Mouse (Mus musculus) CH12.LX (cell line): ENCODE measurements around the gene Dido1.

Experiments used
- CTCF ChIP-seq, 2 experiments: IDR thresholded peaks in 1 of 2; conservative IDR thresholded peaks in 1 of 2; 2 replicates each; pipeline ENCODE4 v1.5.1; 2011 to 2012; ENCODE audit warnings: low read depth in 2 of 2, low read length in 2 of 2, improper control_type of control experiment in 1 of 2, inconsistent platforms in 1 of 2, mild to moderate bottlenecking in 1 of 2, moderate library complexity in 1 of 2
- JUN ChIP-seq: IDR thresholded peaks from 2 replicates; pipeline ENCODE4 v1.6.1; 2011; ENCODE audit warnings: low read depth, mild to moderate bottlenecking, low read length, improper control_type of control experiment, moderate library complexity; ENCODE audit not compliant: insufficient read depth
- JUND ChIP-seq: conservative IDR thresholded peaks from 2 replicates; pipeline ENCODE4 v1.6.1; 2011; ENCODE audit warnings: low read depth, low read length, improper control_type of control experiment
- KAT2A ChIP-seq: IDR thresholded peaks from 2 replicates; pipeline ENCODE4 v1.6.1; 2012; ENCODE audit warnings: low read length, improper control_type of control experiment, inconsistent platforms; ENCODE audit not compliant: insufficient replicate concordance
- MAX ChIP-seq: IDR thresholded peaks from 2 replicates; pipeline ENCODE4 v1.6.1; 2011; ENCODE audit warnings: low read length, improper control_type of control experiment
- MYC ChIP-seq: IDR thresholded peaks from 2 replicates; pipeline ENCODE4 v1.6.1; 2011; ENCODE audit warnings: low read depth, mild to moderate bottlenecking, improper control_type of control experiment, low read length
- POLR2A ChIP-seq: IDR thresholded peaks from 2 replicates; pipeline ENCODE4 v1.6.1; 2011; ENCODE audit warnings: low read depth, mild to moderate bottlenecking, improper control_type of control experiment, low read length
- ZC3H11A ChIP-seq: IDR thresholded peaks from 2 replicates; pipeline ENCODE4 v1.6.1; 2012; ENCODE audit warnings: low read depth, mild to moderate bottlenecking, inconsistent platforms, low read length, improper control_type of control experiment
- ZMIZ1 ChIP-seq: IDR thresholded peaks from 2 replicates; pipeline ENCODE4 v1.6.1; 2012; ENCODE audit warnings: low read depth, mild to moderate bottlenecking, inconsistent platforms, low read length, improper control_type of control experiment
- ZNF384 ChIP-seq: IDR thresholded peaks from 2 replicates; pipeline ENCODE4 v1.6.1; 2012; ENCODE audit warnings: low read depth, low read length, improper control_type of control experiment, inconsistent platforms

GRCm38 (mm10) chr2:180610283-180610682 is 99.5 kb downstream of the Dido1 start:
- TF ChIP-seq POLR2A (no peak), ZMIZ1 (no peak), ZC3H11A (no peak), JUND (no peak), CTCF (conservative IDR thresholded peaks at IDR 0.05 in 1 of 2, IDR thresholded peaks at IDR 0.05 in 1 of 2; ENCODE audit: low read depth in 2 of 2, low read length in 2 of 2) (no peak), MAX (no peak), ZNF384 (no peak), JUN (no peak), MYC (no peak), KAT2A (no peak)
